ENCODE assay signal across 26 mouse cellular contexts in genomic region chr11:12467217-12467616, GRCm38 (mm10). TPM values are rescaled to one million over a fixed set of nuclear protein-coding genes. Genes with fewer than 3 reads are reported as not detected.
DNase-seq lines count a peak whose midpoint lies in the region; ATAC-seq and TF ChIP-seq lines count a peak whose summit lies in the region.
"Had no signal": no experiment of that assay in that cellular context is flagged by ENCODE, and none has a peak within 500 bp of the region (broad histone marks: within the 10 kb centered on the region; RNA-seq: fewer than 3 reads in every experiment).

No protein-coding gene starts in this region.

- no peak overlapping the region for H3K9ac ChIP-seq in embryonic facial prominence, embryonic 11.5 days (replicated peaks; ENCODE audit: low read length)
- H3K9ac ChIP-seq: forebrain, embryonic 13.5 days; heart, embryonic 13.5 days; hindbrain, embryonic 14.5 days had no signal

- no peaks in the 10 kb centered on the region for H3K36me3 ChIP-seq in embryonic facial prominence, embryonic 11.5 days (replicated peaks; ENCODE audit: control insufficient read depth, insufficient read depth, low read depth, low read length)
- no peaks in the 10 kb centered on the region for H3K36me3 ChIP-seq in embryonic facial prominence, embryonic 10.5 days (replicated peaks)
- H3K36me3 ChIP-seq: forebrain, embryonic 10.5 days; heart, embryonic 10.5 days; heart, embryonic 13.5 days had no signal

- no peak overlapping the region for H3K27ac ChIP-seq in embryonic facial prominence, embryonic 11.5 days (replicated peaks; ENCODE audit: low read depth, low read length)
- H3K27ac ChIP-seq in embryonic facial prominence, embryonic 10.5 days (replicated peaks): no peak overlapping the region
- peak overlapping the region; percentile 78 for H3K27ac ChIP-seq in left cerebral cortex, adult 2 months
- H3K27ac ChIP-seq: forebrain, embryonic 10.5 days; forebrain, embryonic 13.5 days; heart, adult 2 months; heart, embryonic 10.5 days; heart, embryonic 13.5 days; hindbrain, embryonic 14.5 days; hindbrain, postnatal 0 days had no signal

- DNase-seq in embryonic facial prominence, embryonic 11.5 days (ENCODE audit: low spot score): peak; percentile 11
- no peak for DNase-seq in embryonic facial prominence, embryonic 10.5 days (ENCODE audit: low spot score)
- no peak for DNase-seq in left cerebral cortex, adult 2 months (ENCODE audit: extremely low spot score in 1 of 2, low spot score in 2 of 2)
- no peak for DNase-seq in left cerebral cortex, adult 9 months (ENCODE audit: low spot score in 2 of 2)
- DNase-seq in ZHBTc4 (ENCODE audit: low read depth, low spot score): peak; percentile 93
- DNase-seq in retina, embryonic 14.5 days (ENCODE audit: low spot score): no peak
- DNase-seq: adrenal gland, adult 2 months; adrenal gland, postnatal 14 days; cerebellum, adult 18-20 months; cerebellum, adult 9-10 months; cerebellum, postnatal 14 days; gastrocnemius, postnatal 10 days; gastrocnemius, postnatal 36 days; heart, adult 2 months; heart, postnatal 14 days; heart, postnatal 4 days had no signal

- intact Hi-C loops in left cerebral cortex, adult 2 months (cut with DNase I): no loop called here

- H3K9me3 ChIP-seq in embryonic facial prominence, embryonic 11.5 days (replicated peaks; ENCODE audit: control insufficient read depth, low read length): no peaks in the 10 kb centered on the region
- no peaks in the 10 kb centered on the region for H3K9me3 ChIP-seq in embryonic facial prominence, embryonic 10.5 days
- H3K9me3 ChIP-seq: forebrain, embryonic 10.5 days; forebrain, embryonic 13.5 days; heart, embryonic 10.5 days; heart, embryonic 13.5 days had no signal

- H3K4me3 ChIP-seq in embryonic facial prominence, embryonic 11.5 days (ENCODE audit: low read depth, low read length): no peak overlapping the region
- no peak overlapping the region for H3K4me3 ChIP-seq in embryonic facial prominence, embryonic 10.5 days
- no peak overlapping the region for H3K4me3 ChIP-seq in left cerebral cortex, adult 2 months
- H3K4me3 ChIP-seq: forebrain, embryonic 10.5 days; forebrain, embryonic 13.5 days; heart, adult 2 months; heart, embryonic 10.5 days; heart, embryonic 13.5 days had no signal

- no peak overlapping the region for H3K4me2 ChIP-seq in embryonic facial prominence, embryonic 11.5 days (ENCODE audit: low read depth, low read length)
- H3K4me2 ChIP-seq: forebrain, embryonic 13.5 days; heart, embryonic 13.5 days; hindbrain, embryonic 14.5 days had no signal

- H3K27me3 ChIP-seq in embryonic facial prominence, embryonic 11.5 days (ENCODE audit: control insufficient read depth, insufficient read depth, low read length): peaks cover 14% of the 10 kb centered on the region
- peaks cover 51% of the 10 kb centered on the region for H3K27me3 ChIP-seq in embryonic facial prominence, embryonic 10.5 days (replicated peaks; ENCODE audit: low read depth, poor library complexity, severe bottlenecking)

- ATAC-seq in embryonic facial prominence, embryonic 11.5 days (replicated peaks; ENCODE audit: insufficient number of reproducible peaks, low FRiP score, low TSS enrichment, low read depth): no peak
- ATAC-seq: forebrain, embryonic 13.5 days; forebrain, embryonic 16.5 days; hindbrain, postnatal 0 days; inflammation-experienced regulatory T-cells, adult 6 months; intestine, embryonic 16.5 days had no signal

- WGBS in embryonic facial prominence, embryonic 11.5 days: 38% methylated on average over 2 of the region's 2 CpGs
- WGBS in embryonic facial prominence, embryonic 10.5 days: 58% methylated on average over 2 of the region's 2 CpGs

- 0 out of 2 replicates have a peak, but pooled peaks cover 3% of the 10 kb centered on the region for H3K4me1 ChIP-seq in embryonic facial prominence, embryonic 11.5 days (ENCODE audit: control insufficient read depth, insufficient read depth, low read length)
- peaks cover 16% of the 10 kb centered on the region for H3K4me1 ChIP-seq in embryonic facial prominence, embryonic 10.5 days

- no peak for TF ChIP-seq CTCF in left cerebral cortex, adult 2 months (IDR thresholded peaks at IDR 0.05)

RNA-seq across cellular contexts. Expression of gene Cobl, which starts 2.5 kb away (rescaled TPM):
- polyA plus RNA-seq in embryonic facial prominence, embryonic 11.5 days (2014; fragmentation: Nextera tagmentation; extraction: Ambion mirVana): 3.6 and 3.8 TPM in 2 replicates
- polyA plus RNA-seq in embryonic facial prominence, embryonic 10.5 days (2016; fragmentation: Nextera tagmentation; extraction: Ambion mirVana): 2.1 and 3.4 TPM in 2 replicates
- total RNA-seq in left cerebral cortex, adult 2 months (2021): 100 to 1,000 TPM; 130 to 137 TPM
- total RNA-seq: granulocyte monocyte progenitor cell, adult 5-6 weeks had no signal

Comparison
In these comparisons a context has a peak if more than half of its experiments do, and no peak if none do; other contexts are left out.
1. DNase-seq: peak in embryonic facial prominence, embryonic 11.5 days (single experiment) and ZHBTc4 (single experiment); none in embryonic facial prominence, embryonic 10.5 days (single experiment), left cerebral cortex, adult 2 months (0 of 2), left cerebral cortex, adult 9 months (0 of 2) and retina, embryonic 14.5 days (single experiment).